Mouse (Mus musculus): ENCODE results near the gene Parp8.
A peak's percentile ranks its signal among the peaks of the same experiment; 100 is the strongest.
"Not testable (repeated sequence)": the region's sequence is repeated elsewhere in the genome, so short reads cannot be mapped to it uniquely, and the experiment has no call there.

The Parp8 gene

GRCm38 (mm10) chr13:116962480-116963462 is 62.6 kb downstream of the Parp8 start:
- DNase-seq (ENCODE audit: low read depth, low spot score): peak; percentile 23

- DNase-seq (ENCODE audit: low read depth, low spot score): no peak
Measured at GRCm38 (mm10) chr13:116958776-116959589, 66.4 kb downstream of the Parp8 start.

- DNase-seq (ENCODE audit: low read depth, low spot score): no peak
Measured at GRCm38 (mm10) chr13:116957577-116957976, 67.8 kb downstream of the Parp8 start.

- DNase-seq (ENCODE audit: low read depth, low spot score): no peak
Measured at GRCm38 (mm10) chr13:116951336-116951735, 74.0 kb downstream of the Parp8 start.

- DNase-seq (ENCODE audit: low read depth, low spot score): no peak
Measured at GRCm38 (mm10) chr13:116949527-116949926, 75.8 kb downstream of the Parp8 start.

GRCm38 (mm10) chr13:116949056-116949455 is 76.3 kb downstream of the Parp8 start:
- DNase-seq (ENCODE audit: low read depth, low spot score): no peak

- DNase-seq (ENCODE audit: low read depth, low spot score): no peak
Measured at GRCm38 (mm10) chr13:116948299-116948659, 77.1 kb downstream of the Parp8 start.

- DNase-seq (ENCODE audit: low read depth, low spot score): no peak
Measured at GRCm38 (mm10) chr13:116947611-116948298, 77.6 kb downstream of the Parp8 start.

GRCm38 (mm10) chr13:116946566-116946965 is 78.8 kb downstream of the Parp8 start:
- no peak for DNase-seq (ENCODE audit: low read depth, low spot score)

GRCm38 (mm10) chr13:116941280-116942015 is 83.9 kb downstream of the Parp8 start:
- DNase-seq (ENCODE audit: low read depth, low spot score): no peak

GRCm38 (mm10) chr13:116940761-116941160 is 84.6 kb downstream of the Parp8 start:
- DNase-seq (ENCODE audit: low read depth, low spot score): no peak

GRCm38 (mm10) chr13:116937019-116937418 is 88.3 kb downstream of the Parp8 start:
- DNase-seq (ENCODE audit: low read depth, low spot score): not testable (repeated sequence)

GRCm38 (mm10) chr13:116917387-116917930 is 107.9 kb downstream of the Parp8 start:
- no peak for DNase-seq (ENCODE audit: low read depth, low spot score)

- DNase-seq (ENCODE audit: low read depth, low spot score): no peak
Measured at GRCm38 (mm10) chr13:116908284-116908683, 117.1 kb downstream of the Parp8 start.

- DNase-seq (ENCODE audit: low read depth, low spot score): no peak
Measured at GRCm38 (mm10) chr13:116903394-116903793, 121.9 kb downstream of the Parp8 start.

GRCm38 (mm10) chr13:116898395-116898794 is 126.9 kb downstream of the Parp8 start:
- DNase-seq (ENCODE audit: low read depth, low spot score): no peak

- DNase-seq (ENCODE audit: low read depth, low spot score): no peak
Measured at GRCm38 (mm10) chr13:116897711-116898110, 127.6 kb downstream of the Parp8 start.

- no peak for DNase-seq (ENCODE audit: low read depth, low spot score)
Measured at GRCm38 (mm10) chr13:116884422-116884942, 140.9 kb downstream of the Parp8 start.

- no peak for DNase-seq (ENCODE audit: low read depth, low spot score)
Measured at GRCm38 (mm10) chr13:116882226-116882625, 143.1 kb downstream of the Parp8 start.

GRCm38 (mm10) chr13:116879580-116880192 is 145.7 kb downstream of the Parp8 start:
- DNase-seq (ENCODE audit: low read depth, low spot score): no peak

All from forelimb bud, embryonic 11.5 days (tissue).